Mouse (Mus musculus): ENCODE measurements at regions not wholly inside any gene's neighbourhood (a gene's known extent, or its start where the extent isn't known, plus 50 kb on each side); places are given as distances from the start of the nearest gene placed in this dataset. TPM values are rescaled to one million over a fixed set of nuclear protein-coding genes. Genes with fewer than 3 reads are reported as not detected.

DNA sequence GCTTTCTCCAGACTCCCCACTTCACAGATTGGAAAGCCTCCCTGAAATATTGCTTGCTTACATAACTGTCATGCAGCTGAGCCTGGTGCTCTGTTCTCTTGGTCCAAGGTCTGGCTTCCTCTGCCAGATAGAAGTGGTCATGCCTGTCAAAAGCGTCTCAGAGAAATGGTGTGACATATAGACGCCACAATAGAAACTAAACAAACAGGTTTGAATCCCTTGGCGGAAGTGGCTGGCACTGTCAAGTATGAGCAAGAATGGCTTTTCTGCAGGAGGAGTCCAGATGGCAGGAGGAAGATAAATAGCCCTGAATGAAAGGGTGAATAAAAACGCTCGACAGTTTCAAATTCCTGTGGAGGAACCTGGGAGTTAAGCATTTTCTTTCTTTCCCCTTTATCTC is 93.2 kb upstream of the Api5 start:
- H3K27me3 ChIP-seq (ENCODE audit: control insufficient read depth, insufficient read depth, low read length): no peaks in the 10 kb centered on the region
- H3K4me3 ChIP-seq (ENCODE audit: insufficient read depth in 1 of 2, low read depth in 2 of 2, low read length in 2 of 2): no peak overlapping the region
- no peak overlapping the region for H3K4me2 ChIP-seq (ENCODE audit: low read depth)
- no peaks in the 10 kb centered on the region for H3K4me1 ChIP-seq (replicated peaks; ENCODE audit: control insufficient read depth in 2 of 2, insufficient read depth in 2 of 2, low read length in 1 of 2)
- H3K36me3 ChIP-seq (replicated peaks; ENCODE audit: control insufficient read depth, insufficient read depth, low read depth): no peaks in the 10 kb centered on the region
- ATAC-seq (ENCODE audit: insufficient read depth): no peak
- TF ChIP-seq EP300 (IDR thresholded peaks at IDR 0.05; ENCODE audit: low read depth): no peak
- no peak overlapping the region for H3K9ac ChIP-seq (replicated peaks)
- H3K27ac ChIP-seq: no peak overlapping the region
- 53% methylated on average over 5 of the region's 5 CpGs for WGBS (ENCODE audit: insufficient replicate concordance)
- no peak for DNase-seq (ENCODE audit: low read depth in 3 of 3, low spot score in 3 of 3)
- H3K9me3 ChIP-seq (ENCODE audit: control insufficient read depth, low read length): no peaks in the 10 kb centered on the region

DNA sequence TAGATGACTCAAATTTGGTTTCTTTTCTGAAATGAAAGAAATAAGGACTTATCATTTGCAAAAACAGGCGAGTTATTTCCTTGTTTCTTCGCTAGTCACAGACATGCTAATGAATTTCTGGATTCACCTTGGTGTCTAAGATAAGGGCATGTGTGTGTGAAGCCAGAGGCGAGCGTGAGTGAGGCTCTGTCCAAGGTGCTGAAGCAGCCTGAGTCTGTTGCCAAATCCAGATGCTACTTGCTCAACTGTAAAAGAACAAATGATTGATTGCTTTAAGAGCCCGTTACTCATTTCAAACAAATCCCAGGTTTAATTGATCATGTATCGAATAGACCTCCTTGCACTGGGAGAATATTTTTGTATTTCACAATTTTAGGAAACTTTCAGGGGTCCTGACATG is 86.6 kb upstream of the Api5 start:
- Histone ChIP-seq H3K9me3 (ENCODE audit: control insufficient read depth, low read length) (no peaks in the 10 kb centered on the region), H3K4me3 (ENCODE audit: insufficient read depth in 1 of 2, low read depth in 2 of 2, low read length in 2 of 2) (no peak overlapping the region), H3K27me3 (ENCODE audit: control insufficient read depth, insufficient read depth, low read length) (no peaks in the 10 kb centered on the region), H3K36me3 (replicated peaks; ENCODE audit: control insufficient read depth, insufficient read depth, low read depth) (no peaks in the 10 kb centered on the region), H3K4me1 (replicated peaks; ENCODE audit: control insufficient read depth in 2 of 2, insufficient read depth in 2 of 2, low read length in 1 of 2) (no peaks in the 10 kb centered on the region), H3K27ac (no peak overlapping the region), H3K4me2 (ENCODE audit: low read depth) (no peak overlapping the region), H3K9ac (replicated peaks) (no peak overlapping the region)
- 24% methylated on average over 6 of the region's 6 CpGs for WGBS (ENCODE audit: insufficient replicate concordance)
- no peak for ATAC-seq (ENCODE audit: insufficient read depth)
- peak in 2 of 3 experiments; percentile 1 to 6 for DNase-seq (ENCODE audit: low read depth in 3 of 3, low spot score in 3 of 3)
- TF ChIP-seq EP300 (IDR thresholded peaks at IDR 0.05; ENCODE audit: low read depth) (no peak), CTCF (IDR thresholded peaks at IDR 0.05; ENCODE audit: low read depth) (no peak)

DNA sequence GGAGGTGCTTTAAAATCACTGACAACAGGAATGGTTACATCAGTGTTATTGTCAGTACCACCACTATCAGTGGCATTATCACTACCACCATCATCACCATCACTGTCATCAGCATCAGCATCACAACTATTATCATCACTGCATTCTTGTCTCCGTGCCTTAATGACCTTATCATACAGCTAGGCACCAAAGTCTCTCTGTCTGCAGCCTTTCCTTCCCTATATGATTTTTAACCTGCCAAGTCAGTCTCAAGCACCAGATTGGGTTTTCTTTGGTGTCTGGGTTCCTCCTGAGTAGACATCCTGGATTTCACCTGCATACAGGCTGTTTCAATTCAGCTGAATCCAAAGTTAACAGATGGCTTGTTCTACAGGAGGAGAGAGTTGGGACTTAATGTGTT is 78.9 kb upstream of the Api5 start:
- Histone ChIP-seq H3K4me3 (ENCODE audit: insufficient read depth in 1 of 2, low read depth in 2 of 2, low read length in 2 of 2) (no peak overlapping the region), H3K27me3 (ENCODE audit: control insufficient read depth, insufficient read depth, low read length) (no peaks in the 10 kb centered on the region), H3K9ac (replicated peaks) (no peak overlapping the region), H3K36me3 (replicated peaks; ENCODE audit: control insufficient read depth, insufficient read depth, low read depth) (no peaks in the 10 kb centered on the region), H3K9me3 (ENCODE audit: control insufficient read depth, low read length) (no peaks in the 10 kb centered on the region), H3K27ac (no peak overlapping the region), H3K4me2 (ENCODE audit: low read depth) (no peak overlapping the region), H3K4me1 (replicated peaks; ENCODE audit: control insufficient read depth in 2 of 2, insufficient read depth in 2 of 2, low read length in 1 of 2) (no peaks in the 10 kb centered on the region)
- DNase-seq (ENCODE audit: low read depth in 3 of 3, low spot score in 3 of 3) (no peak), ATAC-seq (ENCODE audit: insufficient read depth) (no peak)
- no peak for TF ChIP-seq EP300 (IDR thresholded peaks at IDR 0.05; ENCODE audit: low read depth)
- no peak for TF ChIP-seq CTCF (IDR thresholded peaks at IDR 0.05; ENCODE audit: low read depth)
- 34% methylated on average over 1 of the region's 1 CpGs for WGBS (ENCODE audit: insufficient replicate concordance)

DNA sequence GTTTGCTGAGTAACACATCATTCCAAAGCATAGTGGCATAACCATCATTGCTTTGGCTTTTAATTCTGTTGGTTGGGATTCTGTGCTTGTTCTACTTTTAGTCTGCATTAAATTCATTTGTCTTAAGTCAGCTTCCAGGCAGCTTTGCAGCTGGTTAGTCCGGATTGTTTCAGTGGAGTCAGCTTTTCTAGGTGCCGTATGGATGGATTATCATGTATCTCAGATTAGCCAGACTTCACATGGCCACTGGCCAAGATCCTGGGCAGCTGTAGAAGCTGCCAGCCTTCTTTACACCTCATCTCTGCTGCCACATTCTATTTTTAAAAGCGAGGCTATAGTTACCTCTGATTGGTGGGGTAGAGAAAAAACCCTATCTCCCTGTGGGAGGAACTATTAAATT is 74.1 kb upstream of the Api5 start:
- no peaks in the 10 kb centered on the region for H3K27me3 ChIP-seq (ENCODE audit: control insufficient read depth, insufficient read depth, low read length)
- no peaks in the 10 kb centered on the region for H3K9me3 ChIP-seq (ENCODE audit: control insufficient read depth, low read length)
- no peak for DNase-seq (ENCODE audit: low read depth in 3 of 3, low spot score in 3 of 3)
- H3K36me3 ChIP-seq (replicated peaks; ENCODE audit: control insufficient read depth, insufficient read depth, low read depth): no peaks in the 10 kb centered on the region
- H3K9ac ChIP-seq (replicated peaks): no peak overlapping the region
- no peaks in the 10 kb centered on the region for H3K4me1 ChIP-seq (replicated peaks; ENCODE audit: control insufficient read depth in 2 of 2, insufficient read depth in 2 of 2, low read length in 1 of 2)
- TF ChIP-seq EP300 (IDR thresholded peaks at IDR 0.05; ENCODE audit: low read depth) (no peak), CTCF (IDR thresholded peaks at IDR 0.05; ENCODE audit: low read depth) (no peak)
- 38% methylated on average over 3 of the region's 3 CpGs for WGBS (ENCODE audit: insufficient replicate concordance)
- no peak overlapping the region for H3K27ac ChIP-seq
- no peak overlapping the region for H3K4me3 ChIP-seq (ENCODE audit: insufficient read depth in 1 of 2, low read depth in 2 of 2, low read length in 2 of 2)
- H3K4me2 ChIP-seq (ENCODE audit: low read depth): no peak overlapping the region
- no peak for ATAC-seq (ENCODE audit: insufficient read depth)

DNA sequence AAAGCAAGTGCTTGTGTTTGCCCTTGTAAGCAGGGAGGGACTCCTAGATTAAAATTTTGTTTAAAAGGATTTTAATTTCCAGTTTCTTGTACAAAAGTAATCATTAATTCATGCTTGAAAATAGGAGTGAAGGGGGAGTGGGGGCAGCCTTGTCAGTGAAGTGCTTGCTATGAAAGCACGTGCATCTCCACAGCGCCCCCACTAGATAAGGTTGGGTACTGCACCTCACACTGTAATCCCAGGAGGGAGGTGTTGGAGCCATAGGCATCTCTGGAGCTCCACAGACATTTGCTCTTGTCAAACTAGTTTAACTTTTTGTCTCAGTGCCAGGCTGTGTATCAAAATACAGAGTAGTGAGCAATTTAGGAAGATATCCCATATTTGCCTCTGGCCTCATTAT is 62.7 kb upstream of the Api5 start:
- Histone ChIP-seq H3K27me3 (ENCODE audit: control insufficient read depth, insufficient read depth, low read length) (no peaks in the 10 kb centered on the region), H3K4me3 (ENCODE audit: insufficient read depth in 1 of 2, low read depth in 2 of 2, low read length in 2 of 2) (no peak overlapping the region), H3K27ac (no peak overlapping the region), H3K4me2 (ENCODE audit: low read depth) (no peak overlapping the region), H3K9me3 (ENCODE audit: control insufficient read depth, low read length) (no peaks in the 10 kb centered on the region), H3K4me1 (replicated peaks; ENCODE audit: control insufficient read depth in 2 of 2, insufficient read depth in 2 of 2, low read length in 1 of 2) (no peaks in the 10 kb centered on the region), H3K36me3 (replicated peaks; ENCODE audit: control insufficient read depth, insufficient read depth, low read depth) (no peaks in the 10 kb centered on the region), H3K9ac (replicated peaks) (no peak overlapping the region)
- no peak for TF ChIP-seq EP300 (IDR thresholded peaks at IDR 0.05; ENCODE audit: low read depth)
- peak; percentile 35; the same call in 1 of the 2 replicates for TF ChIP-seq CTCF (IDR thresholded peaks at IDR 0.05; ENCODE audit: low read depth)
- 22% methylated on average over 2 of the region's 2 CpGs for WGBS (ENCODE audit: insufficient replicate concordance)
- no peak for DNase-seq (ENCODE audit: low read depth in 3 of 3, low spot score in 3 of 3)
- ATAC-seq (ENCODE audit: insufficient read depth): no peak

DNA sequence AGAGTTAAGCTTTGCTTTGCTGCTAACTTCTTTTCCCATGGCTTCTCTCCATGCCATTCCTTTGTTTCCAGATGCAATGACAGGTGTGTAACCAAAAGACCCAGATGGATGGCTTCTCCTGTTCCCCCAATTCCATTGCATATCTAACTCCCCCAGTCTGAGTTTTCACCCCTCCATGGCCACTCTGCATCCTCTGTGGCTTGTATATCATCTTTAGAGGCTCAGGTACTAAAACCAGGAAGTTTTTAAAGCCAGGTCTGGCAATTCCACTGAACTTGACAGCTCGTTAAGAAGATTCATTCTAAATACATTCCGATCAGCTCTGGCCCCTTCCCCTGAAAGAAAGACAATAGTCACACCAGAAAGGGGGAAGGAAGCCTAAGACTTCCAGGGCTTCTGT is 60.6 kb upstream of the Api5 start:
- ATAC-seq (ENCODE audit: insufficient read depth) (no peak), DNase-seq (ENCODE audit: low read depth in 3 of 3, low spot score in 3 of 3) (no peak)
- Histone ChIP-seq H3K27ac (no peak overlapping the region), H3K4me3 (ENCODE audit: insufficient read depth in 1 of 2, low read depth in 2 of 2, low read length in 2 of 2) (no peak overlapping the region), H3K36me3 (replicated peaks; ENCODE audit: control insufficient read depth, insufficient read depth, low read depth) (no peaks in the 10 kb centered on the region), H3K9ac (replicated peaks) (no peak overlapping the region), H3K27me3 (ENCODE audit: control insufficient read depth, insufficient read depth, low read length) (no peaks in the 10 kb centered on the region), H3K9me3 (ENCODE audit: control insufficient read depth, low read length) (no peaks in the 10 kb centered on the region), H3K4me1 (replicated peaks; ENCODE audit: control insufficient read depth in 2 of 2, insufficient read depth in 2 of 2, low read length in 1 of 2) (no peaks in the 10 kb centered on the region), H3K4me2 (ENCODE audit: low read depth) (no peak overlapping the region)
- WGBS (ENCODE audit: insufficient replicate concordance): 46% methylated on average over 2 of the region's 2 CpGs
- TF ChIP-seq EP300 (IDR thresholded peaks at IDR 0.05; ENCODE audit: low read depth) (no peak), CTCF (IDR thresholded peaks at IDR 0.05; ENCODE audit: low read depth) (no peak)

Small RNA genes lying in the stretch of these regions (microRNA-seq; reads per million reads assigned to microRNA genes)
- gene Gm44461: not detected

Data from liver, embryonic 14.5 days (tissue).